Mouse (Mus musculus) lung, embryonic 16.5 days (tissue): Measurements from ENCODE around the gene Hapln3. TPM values are rescaled to one million over a fixed set of nuclear protein-coding genes. Genes with fewer than 3 reads are reported as not detected.

ENCODE experiments used
- ATAC-seq: fragments of 200-750 bp; cut with Nextera tagmentation; 2 replicates; pipeline ENCODE4 v1.8.0; 2017; ENCODE audit warnings: low read depth, mild to moderate bottlenecking, moderate library complexity
- H3K27ac ChIP-seq: fragments of 300-500 bp; sonication (generic); 2 replicates; pipeline ENCODE4 v1.5.1; 2014; ENCODE audit warnings: mild to moderate bottlenecking, control low read depth, low read length
- H3K27me3 ChIP-seq: fragments of 300-500 bp; sonication (generic); 2 replicates; pipeline ENCODE4 v1.6.1; 2014; ENCODE audit warnings: low read depth, low read length, mixed read lengths; ENCODE audit not compliant: control insufficient read depth, insufficient read depth
- H3K36me3 ChIP-seq: fragments of 300-500 bp; sonication (generic); 2 replicates; pipeline ENCODE4 v1.6.1; 2014; ENCODE audit warnings: low read length; ENCODE audit not compliant: control insufficient read depth, insufficient read depth
- H3K4me1 ChIP-seq: fragments of 300-500 bp; sonication (generic); replicated peaks from 2 replicates; pipeline ENCODE4 v1.6.1; 2014; ENCODE audit warnings: low read length, mixed read lengths; ENCODE audit not compliant: control insufficient read depth, insufficient read depth
- H3K4me2 ChIP-seq: fragments of 300-500 bp; sonication (generic); 2 replicates; pipeline ENCODE4 v1.6.1; 2014; ENCODE audit warnings: low read depth, low read length, control low read depth
- H3K4me3 ChIP-seq: fragments of 300-500 bp; sonication (generic); 2 replicates; pipeline ENCODE4 v1.5.1; 2014; ENCODE audit warnings: mild to moderate bottlenecking, low read length, control low read depth
- H3K9ac ChIP-seq: fragments of 300-500 bp; sonication (generic); 2 replicates; pipeline ENCODE4 v1.6.1; 2014; ENCODE audit warnings: low read length, control low read depth
- H3K9me3 ChIP-seq: fragments of 300-500 bp; sonication (generic); 2 replicates; pipeline ENCODE4 v1.6.1; 2016; ENCODE audit warnings: low read length; ENCODE audit not compliant: control insufficient read depth
- WGBS: fragments of 180-500 bp; shearing (Covaris S2); extraction: QIAGEN DNeasy Blood & Tissue Kit; methylation state at CpG from one replicate; pipeline ENCODE4 v1.1.7; 2014; 5-methylcytosine and 5-hydroxymethylcytosine counted together
- polyA plus RNA-seq: library from polyadenylated mRNA; unstranded; fragments of >200 nt; fragmentation: Nextera tagmentation; extraction: Ambion mirVana; gene quantifications from 2 replicates; pipeline ENCODE4 v1.2.1, GENCODE M21; 2015

Hapln3 gene
- polyA plus RNA-seq, result 1.2 and 1.4 TPM in 2 replicates

- Histone ChIP-seq H3K4me3 (peak within 1 kb of the TSS; percentile 26), H3K27me3 (no peaks in the 10 kb centered on the region; the same call in 1 of the 2 replicates), H3K36me3 (peaks cover 12% of the 10 kb centered on the region), H3K9me3 (no peaks in the 10 kb centered on the region), H3K4me1 (peaks cover 10% of the 10 kb centered on the region), H3K27ac (no peak within 1 kb of the TSS), H3K9ac (peak within 1 kb of the TSS; percentile 6), H3K4me2 (peak within 1 kb of the TSS; percentile 46)
- 0 out of 2 replicates have a peak, but pooled peaks have one; percentile 31 for ATAC-seq
- 3% methylated on average over 19 of the region's 19 CpGs for WGBS
These were observed at the start of gene Hapln3 for GRCm38 (mm10) chr7:79130843-79131444. Hapln3 (minus strand) TSS chr7:79131018.

- Histone ChIP-seq H3K9me3 (no peaks in the 10 kb centered on the region), H3K4me3 (no peak overlapping the region), H3K4me1 (no peaks in the 10 kb centered on the region), H3K9ac (no peak overlapping the region), H3K27me3 (no peaks in the 10 kb centered on the region), H3K4me2 (no peak overlapping the region), H3K36me3 (no peaks in the 10 kb centered on the region), H3K27ac (no peak overlapping the region)
- 56% methylated on average over 3 of the region's 3 CpGs for WGBS
- ATAC-seq, result no peak
These were observed 43.0 kb upstream of the Hapln3 start for GRCm38 (mm10) chr7:79173800-79174199.

- H3K9me3 ChIP-seq, result no peaks in the 10 kb centered on the region
- no peak for ATAC-seq
- no peaks in the 10 kb centered on the region for H3K27me3 ChIP-seq
- WGBS, result 75% methylated on average over 1 of the region's 1 CpGs
- no peak overlapping the region for H3K27ac ChIP-seq
- H3K9ac ChIP-seq, result no peak overlapping the region
- H3K4me2 ChIP-seq, result no peak overlapping the region
- H3K36me3 ChIP-seq, result no peaks in the 10 kb centered on the region
- no peak overlapping the region for H3K4me3 ChIP-seq
- H3K4me1 ChIP-seq, result no peaks in the 10 kb centered on the region
These were observed 41.0 kb upstream of the Hapln3 start for GRCm38 (mm10) chr7:79171782-79172181.

- Histone ChIP-seq H3K9me3 (peaks cover 3% of the 10 kb centered on the region), H3K27me3 (no peaks in the 10 kb centered on the region), H3K9ac (no peak overlapping the region), H3K4me3 (no peak overlapping the region), H3K36me3 (no peaks in the 10 kb centered on the region), H3K4me1 (no peaks in the 10 kb centered on the region), H3K27ac (no peak overlapping the region), H3K4me2 (no peak overlapping the region)
- 76% methylated on average over 14 of the region's 14 CpGs for WGBS
- ATAC-seq, result no peak
These were observed 36.3 kb upstream of the Hapln3 start for GRCm38 (mm10) chr7:79167006-79167562.

- no peak overlapping the region for H3K4me2 ChIP-seq
- H3K27me3 ChIP-seq, result no peaks in the 10 kb centered on the region
- H3K27ac ChIP-seq, result no peak overlapping the region
- ATAC-seq, result no peak
- no peak overlapping the region for H3K9ac ChIP-seq
- peaks cover 3% of the 10 kb centered on the region for H3K9me3 ChIP-seq
- 41% methylated on average over 1 of the region's 1 CpGs for WGBS
- no peaks in the 10 kb centered on the region for H3K36me3 ChIP-seq
- H3K4me1 ChIP-seq, result no peaks in the 10 kb centered on the region
- H3K4me3 ChIP-seq, result no peak overlapping the region
These were observed 28.6 kb upstream of the Hapln3 start for GRCm38 (mm10) chr7:79159406-79159805.

GRCm38 (mm10) chr7:79149522-79149921 lies 18.7 kb upstream of the Hapln3 start:
- no peaks in the 10 kb centered on the region for H3K27me3 ChIP-seq
- H3K4me3 ChIP-seq, result no peak overlapping the region
- H3K27ac ChIP-seq, result no peak overlapping the region
- no peak overlapping the region for H3K9ac ChIP-seq
- 53% methylated on average over 6 of the region's 6 CpGs for WGBS
- no peak for ATAC-seq
- H3K4me2 ChIP-seq, result no peak overlapping the region; the same call in 1 of the 2 replicates
- peaks cover 5% of the 10 kb centered on the region for H3K36me3 ChIP-seq
- no peaks in the 10 kb centered on the region for H3K9me3 ChIP-seq
- H3K4me1 ChIP-seq, result peaks cover 17% of the 10 kb centered on the region

GRCm38 (mm10) chr7:79148711-79149266 lies 18.0 kb upstream of the Hapln3 start, which contains the start of gene Mfge8:
Mfge8 (minus strand) TSS chr7:79149060.
- peak; percentile 98 for ATAC-seq

GRCm38 (mm10) chr7:79147931-79148653 lies 17.3 kb upstream of the Hapln3 start:
- under 1% methylated on average over 20 of the region's 20 CpGs for WGBS
- ATAC-seq, result 0 out of 2 replicates have a peak, but pooled peaks have one; percentile 9
- peak overlapping the region; percentile 78 for H3K4me2 ChIP-seq

More at GRCm38 (mm10) chr7:79148711-79149266, 18.0 kb upstream of the Hapln3 start, which contains the start of gene Mfge8:
- H3K27ac ChIP-seq, result peak within 1 kb of the TSS; percentile 80
- WGBS, result under 1% methylated on average over 39 of the region's 39 CpGs
- H3K9ac ChIP-seq, result peak within 1 kb of the TSS; percentile 82
- H3K4me2 ChIP-seq, result peak within 1 kb of the TSS; percentile 78
- no peaks in the 10 kb centered on the region for H3K27me3 ChIP-seq
- peak within 1 kb of the TSS; percentile 73 for H3K4me3 ChIP-seq
- peaks cover 17% of the 10 kb centered on the region for H3K4me1 ChIP-seq
- no peaks in the 10 kb centered on the region for H3K9me3 ChIP-seq
- H3K36me3 ChIP-seq, result peaks cover 9% of the 10 kb centered on the region

More at GRCm38 (mm10) chr7:79147931-79148653, 17.3 kb upstream of the Hapln3 start:
- Histone ChIP-seq H3K9ac (peak overlapping the region; percentile 82), H3K36me3 (peaks cover 10% of the 10 kb centered on the region), H3K27me3 (no peaks in the 10 kb centered on the region), H3K27ac (peak overlapping the region; percentile 80), H3K4me3 (peak overlapping the region; percentile 73), H3K4me1 (peaks cover 17% of the 10 kb centered on the region), H3K9me3 (no peaks in the 10 kb centered on the region)
